Mouse (Mus musculus): ENCODE data around the gene Tango2.

GRCm38 (mm10) chr16:18373632-18374031 lies 25.7 kb upstream of the Tango2 start:
- TF ChIP-seq CTCF (IDR thresholded peaks at IDR 0.05; ENCODE audit: low read depth, low read length) (no peak), TAL1 (conservative IDR thresholded peaks at IDR 0.05; ENCODE audit: low read depth, low read length) (no peak)

Data from G1E (cell line).